15 mouse cellular contexts compared by ENCODE assay signal in the genomic region with DNA sequence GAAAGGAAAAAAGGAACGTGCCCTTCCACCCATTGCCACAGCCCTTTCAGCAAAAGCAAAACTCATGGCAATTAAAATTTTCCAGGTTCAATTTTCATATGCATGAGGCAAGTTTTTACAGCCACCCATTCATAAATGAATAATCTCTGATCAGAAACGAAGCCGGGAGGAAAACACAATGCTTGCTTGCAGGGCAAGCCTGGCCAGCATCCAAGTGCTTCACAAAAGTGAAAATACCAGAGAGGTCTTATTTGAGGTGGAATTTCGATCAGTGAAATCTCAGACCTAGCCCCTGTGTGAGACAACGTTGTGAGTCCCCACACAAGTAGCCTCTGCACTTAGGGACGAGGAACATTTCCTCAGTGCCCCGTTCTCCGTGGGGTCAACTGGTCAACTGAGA. TPM values are rescaled to one million over a fixed set of nuclear protein-coding genes. Genes with fewer than 3 reads are reported as not detected.
DNase-seq lines count a peak whose midpoint lies in the region; ATAC-seq and TF ChIP-seq lines count a peak whose summit lies in the region.
"Had no signal": no experiment of that assay in that cellular context is flagged by ENCODE, and none has a peak within 500 bp of the region (broad histone marks: within the 10 kb centered on the region; RNA-seq: fewer than 3 reads in every experiment).

No protein-coding gene starts in this region.

- H3K79me2 ChIP-seq in heart, adult 2 months (replicated peaks; ENCODE audit: control insufficient read depth, insufficient read depth, low read length) = no peaks in the 10 kb centered on the region

- peaks cover 38% of the 10 kb centered on the region for H3K4me1 ChIP-seq in kidney, embryonic 15.5 days
- H3K4me1 ChIP-seq in heart, adult 2 months (ENCODE audit: control insufficient read depth, insufficient read depth, low read length) = peaks cover 3% of the 10 kb centered on the region; the same call in 1 of the 2 replicates
- no peaks in the 10 kb centered on the region for H3K4me1 ChIP-seq in neural tube, embryonic 15.5 days

- DNase-seq in adrenal gland, postnatal 10 days = peak; percentile 18
- no peak for DNase-seq in adrenal gland, adult 2 months
- DNase-seq in Muller cell, postnatal 12 days (ENCODE audit: inconsistent ontology term) = peak; percentile 67
- peak; percentile 52 for DNase-seq in lung, postnatal 10 days
- DNase-seq in heart, adult 2 months = no peak
- DNase-seq: adrenal gland, postnatal 25 days; cerebellum, adult 11 months; heart, postnatal 14 days; liver; thymus, postnatal 4 days had no signal

- no peak for TF ChIP-seq POLR2A in heart, adult 2 months (IDR thresholded peaks at IDR 0.05; ENCODE audit: insufficient read depth, low read depth, low read length)

- H3K9me3 ChIP-seq in kidney, embryonic 15.5 days (replicated peaks) = no peaks in the 10 kb centered on the region
- H3K9me3 ChIP-seq in neural tube, embryonic 15.5 days (replicated peaks) = no peaks in the 10 kb centered on the region

- peak overlapping the region; percentile 84 for H3K27ac ChIP-seq in kidney, embryonic 15.5 days
- H3K27ac ChIP-seq in heart, adult 2 months = no peak overlapping the region
- no peak overlapping the region for H3K27ac ChIP-seq in neural tube, embryonic 15.5 days (replicated peaks)
- H3K27ac ChIP-seq: left cerebral cortex, adult 2 months had no signal

- peak overlapping the region; percentile 16; the same call in 1 of the 2 replicates for H3K4me3 ChIP-seq in kidney, embryonic 15.5 days (replicated peaks)
- no peak overlapping the region for H3K4me3 ChIP-seq in heart, adult 2 months
- H3K4me3 ChIP-seq in neural tube, embryonic 15.5 days (replicated peaks) = no peak overlapping the region
- H3K4me3 ChIP-seq: erythroblast, embryonic 14.5 days; left cerebral cortex, adult 2 months had no signal

- WGBS in kidney, embryonic 15.5 days = 63% methylated on average over 8 of the region's 8 CpGs
- WGBS in heart, adult 2 months = 64% methylated on average over 8 of the region's 8 CpGs
- WGBS in neural tube, embryonic 15.5 days = 81% methylated on average over 8 of the region's 8 CpGs

- no peak for ATAC-seq in kidney, embryonic 15.5 days (replicated peaks; ENCODE audit: low FRiP score)
- no peak for ATAC-seq in megakaryocyte-erythroid progenitor cell, adult 5-6 weeks (replicated peaks; ENCODE audit: low FRiP score, low TSS enrichment, poor library complexity, severe bottlenecking)
- no peak for ATAC-seq in neural tube, embryonic 15.5 days (ENCODE audit: low FRiP score)

- TF ChIP-seq EP300 in heart, adult 2 months (IDR thresholded peaks at IDR 0.05; ENCODE audit: insufficient read depth, low read depth, low read length) = no peak

- no peaks in the 10 kb centered on the region for H3K27me3 ChIP-seq in kidney, embryonic 15.5 days
- H3K27me3 ChIP-seq in heart, adult 2 months (ENCODE audit: control insufficient read depth, insufficient read depth, low read length) = no peaks in the 10 kb centered on the region
- H3K27me3 ChIP-seq in neural tube, embryonic 15.5 days (replicated peaks) = no peaks in the 10 kb centered on the region

- no peak for TF ChIP-seq CTCF in heart, adult 2 months (IDR thresholded peaks at IDR 0.05)

- H3K36me3 ChIP-seq in kidney, embryonic 15.5 days = no peaks in the 10 kb centered on the region
- no peaks in the 10 kb centered on the region for H3K36me3 ChIP-seq in heart, adult 2 months (ENCODE audit: control insufficient read depth, insufficient read depth, low read length)
- H3K36me3 ChIP-seq in neural tube, embryonic 15.5 days = no peaks in the 10 kb centered on the region

- H3K4me2 ChIP-seq in kidney, embryonic 15.5 days = peak overlapping the region; percentile 12; the same call in 1 of the 2 replicates
- H3K4me2 ChIP-seq in neural tube, embryonic 15.5 days = no peak overlapping the region

- no peak overlapping the region for H3K9ac ChIP-seq in kidney, embryonic 15.5 days
- H3K9ac ChIP-seq in heart, adult 2 months (ENCODE audit: low read depth, low read length) = no peak overlapping the region
- no peak overlapping the region for H3K9ac ChIP-seq in neural tube, embryonic 15.5 days (replicated peaks)

- intact Hi-C loops in heart, adult 2 months (cut with DNase I) = no loop called here

RNA-seq across cellular contexts. Expression of a gene that starts 19.3 kb away (rescaled TPM):
- total RNA-seq in adrenal gland, postnatal 10 days (2021) = under 1 TPM; 0.36 to 0.48 TPM
- total RNA-seq in adrenal gland, adult 2 months (2021) = 1 to 10 TPM in 1 of 2 experiments, not detected in 1; 1.4 TPM
- polyA plus RNA-seq in adrenal gland, adult 2 months (2012; rRNA removed) = 0.17 and 0.72 TPM in 2 replicates
- 22.2 and 27.5 TPM in 2 replicates for polyA plus RNA-seq in kidney, embryonic 15.5 days (2015; fragmentation: Nextera tagmentation; extraction: Ambion mirVana)
- total RNA-seq in heart, adult 2 months (2021) = not detected
- polyA plus RNA-seq in heart, adult 2 months (2012; rRNA removed) = 2.0 TPM in 1 of 2 replicates, not detected in the other
- not detected in 2 replicates for total RNA-seq in megakaryocyte-erythroid progenitor cell, adult 5-6 weeks (2014; fragmentation: Nextera tagmentation)
- not detected in 2 replicates for total RNA-seq in megakaryocyte-erythroid progenitor cell, adult 5-6 weeks (2017)
- 2.8 TPM in 1 of 2 replicates, not detected in the other for polyA plus RNA-seq in neural tube, embryonic 15.5 days (2015; fragmentation: Nextera tagmentation; extraction: Ambion mirVana)

Comparison
In these comparisons a context has a peak if more than half of its experiments do, and no peak if none do; other contexts are left out.
1. DNase-seq: peak in adrenal gland, postnatal 10 days (single experiment), Muller cell, postnatal 12 days (single experiment) and lung, postnatal 10 days (single experiment); none in adrenal gland, adult 2 months (single experiment) and heart, adult 2 months (0 of 2).